Mouse (Mus musculus): ENCODE measurements around the gene Fam20b. TPM values are rescaled to one million over a fixed set of nuclear protein-coding genes. Genes with fewer than 3 reads are reported as not detected.
A peak's percentile ranks its signal among the peaks of the same experiment; 100 is the strongest.

The Fam20b gene
- polyA plus RNA-seq, 1 experiment, result 25.9 TPM

GRCm38 (mm10) chr1:156732996-156733395 lies 14.1 kb upstream of the Fam20b start:
- no peak overlapping the region for H3K4me3 ChIP-seq (replicated peaks; ENCODE audit: extremely low read depth, low read depth, low read length)
- no peak for DNase-seq
- WGBS, result 91% methylated on average over 5 of the region's 5 CpGs
- H3K4me1 ChIP-seq (ENCODE audit: control insufficient read depth, insufficient read depth, low read length), result no peaks in the 10 kb centered on the region
- no peak for TF ChIP-seq POLR2A (IDR thresholded peaks at IDR 0.05; ENCODE audit: borderline replicate concordance, extremely low read depth, low read depth, low read length)
- no peak for TF ChIP-seq CTCF (IDR thresholded peaks at IDR 0.05; ENCODE audit: insufficient read depth, low read length)

DNA sequence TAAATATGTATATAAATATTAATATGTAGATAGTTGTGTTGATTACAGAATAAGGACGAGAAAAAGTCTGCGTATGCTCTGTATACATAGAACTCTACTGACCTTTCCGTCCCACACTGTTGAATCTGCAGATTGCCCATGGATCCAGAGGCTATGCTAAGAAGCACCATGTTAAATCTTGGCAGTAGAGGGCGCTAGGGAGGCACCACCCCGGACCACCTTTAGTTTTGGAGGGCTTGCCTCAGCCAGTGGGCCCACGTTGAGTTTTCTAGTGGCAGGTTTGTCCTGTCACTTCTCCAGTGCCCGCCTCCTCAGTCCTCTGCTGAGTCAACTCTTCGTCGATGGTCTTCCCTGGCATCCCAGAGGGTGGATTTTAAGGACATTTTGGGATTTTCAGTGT lies 11.9 kb upstream of the Fam20b start:
- H3K4me1 ChIP-seq (ENCODE audit: control insufficient read depth, insufficient read depth, low read length), result no peaks in the 10 kb centered on the region
- DNase-seq, result no peak
- WGBS, result 63% methylated on average over 9 of the region's 9 CpGs

DNA sequence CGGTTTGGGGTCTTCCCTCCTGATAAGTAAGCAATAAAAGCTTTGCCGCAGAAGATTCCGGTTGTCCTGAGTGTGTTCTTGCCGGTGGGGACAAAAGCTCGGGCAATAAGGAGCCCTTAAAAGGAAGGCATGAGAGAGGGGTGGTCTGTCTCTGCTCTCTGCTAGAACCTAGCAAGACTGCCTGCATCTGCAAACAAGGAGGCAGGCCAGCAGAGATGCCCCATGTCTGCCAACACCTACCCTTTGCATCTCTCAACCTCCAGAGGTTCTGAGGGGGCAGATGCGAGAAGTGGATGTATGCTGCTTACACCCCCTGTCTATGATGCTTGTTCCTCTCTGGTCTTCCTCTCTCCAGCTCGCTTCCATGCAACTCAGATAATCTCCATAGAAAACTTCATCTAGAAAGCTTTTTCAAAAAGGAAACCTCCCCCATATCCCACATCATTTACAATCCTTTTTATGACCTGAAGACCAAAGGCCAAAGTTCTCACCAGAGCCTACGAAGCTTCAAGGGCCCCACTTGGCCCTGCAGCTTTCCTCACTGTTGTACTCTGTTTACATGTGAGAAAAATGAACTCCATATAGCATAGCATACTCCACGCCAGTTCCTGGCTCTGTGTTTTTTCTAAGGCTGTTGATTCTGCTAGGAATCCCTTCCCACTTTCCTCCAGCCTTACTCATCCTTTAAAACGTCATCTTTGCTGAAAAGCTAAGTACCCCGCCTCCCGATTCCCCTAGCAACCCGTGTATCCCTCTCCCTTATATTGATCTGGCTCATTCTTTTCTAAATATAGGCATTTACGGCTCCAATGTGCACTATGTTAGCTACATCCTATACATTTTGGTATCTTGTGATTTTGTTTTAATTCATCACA lies 8.6 kb upstream of the Fam20b start:
- WGBS, result 73% methylated on average over 14 of the region's 14 CpGs
- H3K4me1 ChIP-seq (ENCODE audit: control insufficient read depth, insufficient read depth, low read length), result no peaks in the 10 kb centered on the region
- TF ChIP-seq POLR2A (IDR thresholded peaks at IDR 0.05; ENCODE audit: borderline replicate concordance, extremely low read depth, low read depth, low read length) (no peak), CTCF (IDR thresholded peaks at IDR 0.05; ENCODE audit: insufficient read depth, low read length) (no peak)
- H3K4me3 ChIP-seq (replicated peaks; ENCODE audit: extremely low read depth, low read depth, low read length), result no peak overlapping the region
- DNase-seq, result no peak

More for the DNA sequence above, 11.9 kb upstream of the Fam20b start:
- no peak overlapping the region for H3K4me3 ChIP-seq (replicated peaks; ENCODE audit: extremely low read depth, low read depth, low read length)
- peak; percentile 28; the same call in 1 of the 2 replicates for TF ChIP-seq CTCF (IDR thresholded peaks at IDR 0.05; ENCODE audit: insufficient read depth, low read length)
- no peak for TF ChIP-seq POLR2A (IDR thresholded peaks at IDR 0.05; ENCODE audit: borderline replicate concordance, extremely low read depth, low read depth, low read length)

DNA sequence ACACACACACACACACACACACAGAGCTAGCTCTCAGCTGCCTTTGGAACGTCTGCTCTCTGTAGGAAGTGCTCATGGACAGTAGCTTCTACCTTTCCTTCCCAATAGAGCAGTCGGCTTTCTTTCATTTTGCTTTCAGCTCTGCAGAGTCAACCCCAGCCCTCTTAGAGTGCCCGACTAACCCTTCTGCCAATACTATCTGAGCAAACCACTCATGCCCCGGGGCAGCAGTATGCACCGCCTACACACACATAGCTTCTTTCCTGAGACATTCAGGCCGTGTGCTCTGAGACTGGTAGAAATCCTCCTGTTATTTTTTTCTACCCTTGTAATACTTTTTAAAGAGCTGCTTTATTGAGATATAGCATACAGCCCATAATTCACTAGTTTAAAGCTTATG lies 3.2 kb upstream of the Fam20b start:
- Histone ChIP-seq H3K4me1 (ENCODE audit: control insufficient read depth, insufficient read depth, low read length) (peaks cover 2% of the 10 kb centered on the region), H3K4me3 (replicated peaks; ENCODE audit: extremely low read depth, low read depth, low read length) (no peak overlapping the region)
- no peak for TF ChIP-seq CTCF (IDR thresholded peaks at IDR 0.05; ENCODE audit: insufficient read depth, low read length)
- no peak for TF ChIP-seq POLR2A (IDR thresholded peaks at IDR 0.05; ENCODE audit: borderline replicate concordance, extremely low read depth, low read depth, low read length)
- DNase-seq, result no peak
- WGBS, result 38% methylated on average over 6 of the region's 6 CpGs

GRCm38 (mm10) chr1:156720046-156720445 lies 1.2 kb upstream of the Fam20b start:
- DNase-seq, result no peak
- TF ChIP-seq POLR2A (IDR thresholded peaks at IDR 0.05; ENCODE audit: borderline replicate concordance, extremely low read depth, low read depth, low read length), result no peak
- no peak for TF ChIP-seq CTCF (IDR thresholded peaks at IDR 0.05; ENCODE audit: insufficient read depth, low read length)
- Histone ChIP-seq H3K4me1 (ENCODE audit: control insufficient read depth, insufficient read depth, low read length) (peaks cover 4% of the 10 kb centered on the region), H3K4me3 (replicated peaks; ENCODE audit: extremely low read depth, low read depth, low read length) (no peak overlapping the region)
- 80% methylated on average over 4 of the region's 4 CpGs for WGBS

DNA sequence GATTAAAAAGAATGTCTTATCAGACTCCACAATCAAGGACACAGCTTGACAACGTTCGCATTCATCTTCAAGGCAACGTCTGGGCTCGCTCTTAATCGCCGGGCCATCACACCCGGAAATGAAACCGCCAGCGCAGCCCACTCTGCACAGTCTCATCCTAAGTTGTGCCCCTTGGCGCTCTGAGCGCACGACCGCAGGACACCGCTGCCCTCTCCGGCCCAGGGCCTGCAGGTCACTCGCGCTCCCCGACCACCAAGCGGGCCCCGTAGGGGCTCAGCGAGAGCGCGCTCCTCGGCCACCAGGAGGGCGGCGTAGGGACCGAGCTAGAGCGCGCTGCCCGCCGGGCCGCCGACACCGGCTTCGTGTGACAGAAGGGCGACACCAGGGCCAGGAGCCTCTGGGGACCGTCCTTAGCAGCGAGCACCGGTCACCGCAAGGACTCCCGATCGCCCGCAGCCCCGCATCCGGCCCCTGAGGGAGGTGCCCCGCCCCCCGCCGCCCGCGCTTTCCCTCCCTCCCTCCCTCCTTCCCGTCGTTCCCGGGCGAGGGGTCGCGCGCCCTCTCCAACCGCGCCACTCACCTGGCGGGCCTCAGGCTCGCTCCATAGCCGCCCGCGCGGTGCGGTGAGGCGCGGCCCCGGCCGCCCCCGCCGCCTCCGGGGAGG lies 468 bp downstream of the Fam20b start:
- TF ChIP-seq POLR2A (IDR thresholded peaks at IDR 0.05; ENCODE audit: borderline replicate concordance, extremely low read depth, low read depth, low read length), result 0 out of 2 replicates have a peak, but pooled peaks have one; percentile 3
- TF ChIP-seq CTCF (IDR thresholded peaks at IDR 0.05; ENCODE audit: insufficient read depth, low read length), result no peak
- DNase-seq, result peak; percentile 66

GRCm38 (mm10) chr1:156717751-156718285 lies 1.1 kb downstream of the Fam20b start:
- DNase-seq, result peak; percentile 12
- 12% methylated on average over 13 of the region's 13 CpGs for WGBS
- no peak for TF ChIP-seq POLR2A (IDR thresholded peaks at IDR 0.05; ENCODE audit: borderline replicate concordance, extremely low read depth, low read depth, low read length)
- no peak for TF ChIP-seq CTCF (IDR thresholded peaks at IDR 0.05; ENCODE audit: insufficient read depth, low read length)
- H3K4me1 ChIP-seq (ENCODE audit: control insufficient read depth, insufficient read depth, low read length), result peaks cover 4% of the 10 kb centered on the region
- H3K4me3 ChIP-seq (replicated peaks; ENCODE audit: extremely low read depth, low read depth, low read length), result peak overlapping the region; percentile 79

More for the DNA sequence above, 468 bp downstream of the Fam20b start:
- WGBS, result under 1% methylated on average over 66 of the region's 73 CpGs
- H3K4me1 ChIP-seq (ENCODE audit: control insufficient read depth, insufficient read depth, low read length), result peaks cover 4% of the 10 kb centered on the region
- peak overlapping the region; percentile 79 for H3K4me3 ChIP-seq (replicated peaks; ENCODE audit: extremely low read depth, low read depth, low read length)

DNA sequence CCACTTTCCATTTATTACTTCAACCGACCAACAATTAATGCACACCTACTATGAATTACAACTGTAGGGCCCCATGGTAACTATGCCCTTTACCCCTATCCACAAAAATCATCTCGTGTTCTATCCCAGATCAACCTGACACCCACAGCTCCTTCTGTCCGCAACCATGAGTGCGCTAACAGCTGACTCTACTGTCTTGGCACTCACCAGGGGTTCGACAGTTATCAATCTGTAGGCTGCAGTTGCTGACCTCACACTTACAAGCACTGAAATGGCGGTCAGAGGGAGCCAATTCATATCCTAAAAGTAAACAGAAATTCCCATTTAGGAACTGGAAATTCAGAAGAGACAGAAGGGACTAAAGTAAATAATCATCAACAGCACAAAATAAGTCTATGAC lies 2.2 kb downstream of the Fam20b start:
- 76% methylated on average over 6 of the region's 6 CpGs for WGBS
- H3K4me3 ChIP-seq (replicated peaks; ENCODE audit: extremely low read depth, low read depth, low read length), result no peak overlapping the region
- TF ChIP-seq POLR2A (IDR thresholded peaks at IDR 0.05; ENCODE audit: borderline replicate concordance, extremely low read depth, low read depth, low read length), result no peak
- TF ChIP-seq CTCF (IDR thresholded peaks at IDR 0.05; ENCODE audit: insufficient read depth, low read length), result no peak
- DNase-seq, result no peak
- peaks cover 4% of the 10 kb centered on the region for H3K4me1 ChIP-seq (ENCODE audit: control insufficient read depth, insufficient read depth, low read length)

DNA sequence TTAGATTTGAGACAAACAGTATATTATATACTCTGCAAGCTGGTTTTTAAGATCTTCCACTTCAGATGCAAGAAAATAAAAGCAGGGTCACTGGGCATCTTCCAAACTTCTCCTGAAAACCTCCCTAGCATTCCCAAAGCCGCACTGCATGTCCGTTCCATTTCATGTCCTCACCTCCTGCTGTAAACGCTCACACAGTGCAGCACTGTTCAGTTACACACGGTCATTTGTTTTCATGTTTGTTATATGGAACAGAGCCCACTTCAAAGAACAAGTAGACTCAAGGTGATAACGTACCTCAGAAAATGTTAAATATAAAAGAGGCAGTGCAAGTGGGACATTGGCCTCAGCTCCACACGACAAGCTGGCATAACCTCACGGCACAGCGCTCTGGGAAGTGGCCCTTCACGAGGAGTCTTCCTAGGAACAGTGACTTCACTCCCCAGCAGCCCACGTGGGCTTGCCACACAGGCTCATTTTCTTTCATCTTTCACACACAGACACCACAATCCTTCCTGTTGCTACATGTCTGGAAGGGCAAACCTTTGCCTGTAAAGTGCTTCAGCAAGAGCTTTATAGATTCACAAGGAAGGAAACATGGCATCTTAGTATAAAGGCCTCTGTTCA lies 8.3 kb downstream of the Fam20b start:
- peaks cover 1% of the 10 kb centered on the region; the same call in 1 of the 2 replicates for H3K4me1 ChIP-seq (ENCODE audit: control insufficient read depth, insufficient read depth, low read length)
- DNase-seq, result no peak
- TF ChIP-seq CTCF (IDR thresholded peaks at IDR 0.05; ENCODE audit: insufficient read depth, low read length) (no peak), POLR2A (IDR thresholded peaks at IDR 0.05; ENCODE audit: borderline replicate concordance, extremely low read depth, low read depth, low read length) (no peak)
- no peak overlapping the region for H3K4me3 ChIP-seq (replicated peaks; ENCODE audit: extremely low read depth, low read depth, low read length)
- 45% methylated on average over 10 of the region's 10 CpGs for WGBS

Measured in lung, adult 2 months (tissue).